In the genomic region with DNA sequence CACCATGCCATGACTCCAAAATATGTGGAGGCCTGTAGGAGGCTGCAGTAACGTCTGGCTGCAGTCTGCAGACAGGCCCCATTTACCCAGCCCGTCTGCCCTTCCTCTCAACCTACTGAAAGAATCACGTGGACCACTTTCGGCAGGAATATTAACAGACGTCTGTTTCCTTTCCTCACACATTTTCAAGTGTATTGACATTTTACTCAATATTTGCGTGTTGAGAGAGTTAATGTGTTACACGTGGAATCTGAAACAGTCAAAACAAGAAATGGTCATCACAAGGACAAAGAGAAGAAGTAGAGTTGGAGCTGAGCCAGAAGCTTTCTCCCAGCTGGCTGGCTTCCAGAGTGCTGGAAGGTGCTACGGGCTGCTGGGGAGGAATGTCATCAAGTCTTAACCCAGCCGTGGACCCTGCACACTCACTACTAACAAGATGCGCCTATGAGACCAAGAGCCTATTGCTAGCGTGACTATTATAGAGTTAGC, we compare ENCODE assay signal across 8 mouse cellular contexts. TPM values are rescaled to one million over a fixed set of nuclear protein-coding genes. Genes with fewer than 3 reads are reported as not detected.
DNase-seq lines count a peak whose midpoint lies in the region; ATAC-seq lines count a peak whose summit lies in the region.
"Had no signal": no experiment of that assay in that cellular context is flagged by ENCODE, and none has a peak within 500 bp of the region (broad histone marks: within the 10 kb centered on the region; RNA-seq: fewer than 3 reads in every experiment).

No protein-coding gene starts in this region.

- peak; percentile 81 for DNase-seq in midbrain, embryonic 11.5 days (ENCODE audit: low spot score, missing footprints)
- DNase-seq in midbrain, embryonic 10.5 days (ENCODE audit: low spot score): no peak
- DNase-seq in kidney, postnatal 10 days: peak; percentile 80
- DNase-seq in thymus, adult 18-20 months: no peak
- DNase-seq in gastrocnemius, postnatal 10 days: no peak

- no peak overlapping the region for H3K4me2 ChIP-seq in midbrain, embryonic 11.5 days
- no peak overlapping the region for H3K4me2 ChIP-seq in forebrain, embryonic 16.5 days (ENCODE audit: low read length)
- H3K4me2 ChIP-seq in neural tube, embryonic 13.5 days: no peak overlapping the region

- H3K9me3 ChIP-seq in midbrain, embryonic 11.5 days (ENCODE audit: control insufficient read depth, low read length): no peaks in the 10 kb centered on the region
- no peaks in the 10 kb centered on the region for H3K9me3 ChIP-seq in midbrain, embryonic 10.5 days (replicated peaks)
- H3K9me3 ChIP-seq in forebrain, embryonic 16.5 days (ENCODE audit: control insufficient read depth, low read length): no peaks in the 10 kb centered on the region
- H3K9me3 ChIP-seq in neural tube, embryonic 13.5 days: no peaks in the 10 kb centered on the region

- H3K9ac ChIP-seq in midbrain, embryonic 11.5 days (ENCODE audit: low read length): no peak overlapping the region
- no peak overlapping the region for H3K9ac ChIP-seq in forebrain, embryonic 16.5 days (replicated peaks; ENCODE audit: low read depth, low read length)
- no peak overlapping the region for H3K9ac ChIP-seq in neural tube, embryonic 13.5 days

- no peak overlapping the region for H3K27ac ChIP-seq in midbrain, embryonic 11.5 days (ENCODE audit: low read depth, low read length)
- no peak overlapping the region for H3K27ac ChIP-seq in midbrain, embryonic 10.5 days (replicated peaks)
- H3K27ac ChIP-seq in forebrain, embryonic 16.5 days (ENCODE audit: low read length): no peak overlapping the region
- H3K27ac ChIP-seq in neural tube, embryonic 13.5 days (replicated peaks): peak overlapping the region; percentile 46; the same call in 1 of the 2 replicates

- peaks cover 4% of the 10 kb centered on the region; the same call in 1 of the 2 replicates for H3K4me1 ChIP-seq in midbrain, embryonic 11.5 days (ENCODE audit: control insufficient read depth, insufficient read depth, low read length)
- peaks cover 11% of the 10 kb centered on the region; the same call in 1 of the 2 replicates for H3K4me1 ChIP-seq in midbrain, embryonic 10.5 days
- H3K4me1 ChIP-seq in forebrain, embryonic 16.5 days (replicated peaks; ENCODE audit: control insufficient read depth, insufficient read depth, low read length): peaks cover 27% of the 10 kb centered on the region
- H3K4me1 ChIP-seq in neural tube, embryonic 13.5 days (replicated peaks): peaks cover 40% of the 10 kb centered on the region

- H3K36me3 ChIP-seq in midbrain, embryonic 11.5 days (ENCODE audit: control insufficient read depth, insufficient read depth, low read length): no peaks in the 10 kb centered on the region
- H3K36me3 ChIP-seq in midbrain, embryonic 10.5 days: no peaks in the 10 kb centered on the region
- no peaks in the 10 kb centered on the region for H3K36me3 ChIP-seq in forebrain, embryonic 16.5 days (ENCODE audit: control insufficient read depth, insufficient read depth)
- no peaks in the 10 kb centered on the region for H3K36me3 ChIP-seq in neural tube, embryonic 13.5 days

- ATAC-seq in midbrain, embryonic 11.5 days (ENCODE audit: low FRiP score): no peak
- ATAC-seq in forebrain, embryonic 16.5 days: 0 out of 2 replicates have a peak, but pooled peaks have one; percentile 30
- no peak for ATAC-seq in neural tube, embryonic 13.5 days (ENCODE audit: low read depth)
- ATAC-seq: inflammation-experienced regulatory T-cells, adult 6 months had no signal

- WGBS in midbrain, embryonic 11.5 days: 83% methylated on average over 11 of the region's 11 CpGs
- 88% methylated on average over 11 of the region's 11 CpGs for WGBS in midbrain, embryonic 10.5 days
- WGBS in forebrain, embryonic 16.5 days: 24% methylated on average over 11 of the region's 11 CpGs
- 47% methylated on average over 11 of the region's 11 CpGs for WGBS in neural tube, embryonic 13.5 days

- no peak overlapping the region for H3K4me3 ChIP-seq in midbrain, embryonic 11.5 days (ENCODE audit: low read depth, low read length)
- H3K4me3 ChIP-seq in midbrain, embryonic 10.5 days: no peak overlapping the region
- no peak overlapping the region for H3K4me3 ChIP-seq in forebrain, embryonic 16.5 days (replicated peaks; ENCODE audit: low read length)
- no peak overlapping the region for H3K4me3 ChIP-seq in neural tube, embryonic 13.5 days

- H3K27me3 ChIP-seq in midbrain, embryonic 11.5 days (ENCODE audit: control insufficient read depth, insufficient read depth, low read length): no peaks in the 10 kb centered on the region
- H3K27me3 ChIP-seq in midbrain, embryonic 10.5 days (ENCODE audit: low read depth, poor library complexity, severe bottlenecking): no peaks in the 10 kb centered on the region
- H3K27me3 ChIP-seq in forebrain, embryonic 16.5 days (replicated peaks; ENCODE audit: control insufficient read depth, insufficient read depth, low read length): no peaks in the 10 kb centered on the region
- H3K27me3 ChIP-seq in neural tube, embryonic 13.5 days: no peaks in the 10 kb centered on the region

RNA-seq across cellular contexts. Expression of a gene that starts 22.4 kb away (rescaled TPM):
- 14.6 and 14.9 TPM in 2 replicates for polyA plus RNA-seq in midbrain, embryonic 11.5 days (2014; fragmentation: Nextera tagmentation; extraction: Ambion mirVana)
- 12.4 and 12.7 TPM in 2 replicates for polyA plus RNA-seq in midbrain, embryonic 10.5 days (2016; fragmentation: Nextera tagmentation; extraction: Ambion mirVana)
- polyA plus RNA-seq in forebrain, embryonic 16.5 days (2015; fragmentation: Nextera tagmentation; extraction: Ambion mirVana): 13.6 and 14.9 TPM in 2 replicates
- 10.6 and 12.4 TPM in 2 replicates for polyA plus RNA-seq in neural tube, embryonic 13.5 days (2015; fragmentation: Nextera tagmentation; extraction: Ambion mirVana)
- total RNA-seq in gastrocnemius, postnatal 10 days (2021): 1 to 10 TPM; 2.3 to 3.1 TPM

Comparison
In these comparisons a context has a peak if more than half of its experiments do, and no peak if none do; other contexts are left out.
1. DNase-seq: peak in midbrain, embryonic 11.5 days (single experiment) and kidney, postnatal 10 days (single experiment); none in midbrain, embryonic 10.5 days (single experiment), thymus, adult 18-20 months (0 of 2) and gastrocnemius, postnatal 10 days (single experiment).